Mouse (Mus musculus) liver, embryonic 14.5 days (tissue): Measurements from ENCODE around the gene Synj2. TPM values are rescaled to one million over a fixed set of nuclear protein-coding genes. Genes with fewer than 3 reads are reported as not detected.

ENCODE experiments used
- ATAC-seq: fragments of 200-750 bp; cut with Nextera tagmentation; 2 replicates; pipeline ENCODE4 v1.8.0; 2017; ENCODE audit warnings: moderate number of reproducible peaks, mild to moderate bottlenecking, moderate library complexity; ENCODE audit not compliant: insufficient read depth
- DNase-seq, 3 experiments: peaks; one replicate each; pipeline ENCODE4 v3.0.0-alpha.2; 2012 to 2013; ENCODE audit warnings: low read depth in 3 of 3, low spot score in 3 of 3
- H3K27ac ChIP-seq: fragments of 300-500 bp; sonication (generic); 2 replicates; pipeline ENCODE4 v1.5.1; 2014; ENCODE audit warnings: moderate library complexity, mild to moderate bottlenecking, control low read depth, inconsistent platforms
- H3K27me3 ChIP-seq: fragments of 300-500 bp; sonication (generic); 2 replicates; pipeline ENCODE4 v1.6.1; 2014; ENCODE audit warnings: mild to moderate bottlenecking, low read length, moderate library complexity; ENCODE audit not compliant: control insufficient read depth, insufficient read depth
- H3K36me3 ChIP-seq: fragments of 300-500 bp; sonication (generic); replicated peaks from 2 replicates; pipeline ENCODE4 v1.6.1; 2014; ENCODE audit warnings: low read depth; ENCODE audit not compliant: control insufficient read depth, insufficient read depth
- H3K4me1 ChIP-seq, 2 experiments: fragments of 200-500 bp in 1 of 2; fragments of 300-500 bp in 1 of 2; sonication (generic) in 1 of 2; replicated peaks; 2 replicates each; pipeline ENCODE4 v1.6.1; 2012 to 2014; ENCODE audit warnings: antibody characterized with exemption in 1 of 2, inconsistent platforms in 1 of 2, low read length in 1 of 2; ENCODE audit not compliant: control insufficient read depth in 2 of 2, insufficient read depth in 2 of 2
- H3K4me2 ChIP-seq: fragments of 300-500 bp; sonication (generic); 2 replicates; pipeline ENCODE4 v1.6.1; 2014; ENCODE audit warnings: low read depth, mild to moderate bottlenecking, control low read depth, moderate library complexity
- H3K4me3 ChIP-seq, 2 experiments: fragments of 200-500 bp in 1 of 2; fragments of 300-500 bp in 1 of 2; sonication (generic) in 1 of 2; 2 replicates each; pipeline ENCODE4 v1.5.1; 2012 to 2014; ENCODE audit warnings: low read depth in 2 of 2, low read length in 2 of 2, mild to moderate bottlenecking in 2 of 2, control low read depth in 1 of 2, inconsistent platforms in 1 of 2, moderate library complexity in 1 of 2; ENCODE audit not compliant: insufficient read depth in 1 of 2
- H3K9ac ChIP-seq: fragments of 300-500 bp; sonication (generic); replicated peaks from 2 replicates; pipeline ENCODE4 v1.6.1; 2014; ENCODE audit warnings: mild to moderate bottlenecking, control low read depth, moderate library complexity
- H3K9me3 ChIP-seq: fragments of 300-500 bp; sonication (generic); 2 replicates; pipeline ENCODE4 v1.6.1; 2016; ENCODE audit warnings: low read length, mixed read lengths; ENCODE audit not compliant: control insufficient read depth
- CTCF ChIP-seq: IDR thresholded peaks from 2 replicates; pipeline ENCODE4 v1.5.1; 2016; ENCODE audit warnings: antibody characterized with exemption, low read depth, control low read depth
- EP300 ChIP-seq: IDR thresholded peaks from 2 replicates; pipeline ENCODE4 v1.6.1; 2016; ENCODE audit warnings: antibody characterized with exemption, low read depth
- WGBS: fragments of 180-500 bp; shearing (Covaris S2); extraction: QIAGEN DNeasy Blood & Tissue Kit; methylation state at CpG from one replicate; pipeline ENCODE4 v1.1.7; 2014; ENCODE audit not compliant: insufficient replicate concordance; 5-methylcytosine and 5-hydroxymethylcytosine counted together
- polyA plus RNA-seq, 2 experiments: library from polyadenylated mRNA; depleted of rRNA in 1 of 2; stranded (reverse) in 1 of 2; unstranded in 1 of 2; fragments of >200 nt; fragmentation: Nextera tagmentation in 1 of 2; extraction: Ambion mirVana in 1 of 2; gene quantifications; 2 replicates each; pipeline versions ENCODE4 v1.2.1 to v1.2.3; 2012 to 2014

Synj2 gene
- polyA plus RNA-seq, 2 experiments: 1.6 to 1.9 TPM

GRCm38 (mm10) chr17:6063532-6063931 lies 122.5 kb downstream of the Synj2 start:
- DNase-seq (no peak), ATAC-seq (no peak)
- no peak for TF ChIP-seq CTCF
- TF ChIP-seq EP300: no peak
- Histone ChIP-seq H3K27me3 (no peaks in the 10 kb centered on the region), H3K9ac (no peak overlapping the region), H3K4me2 (no peak overlapping the region), H3K4me1 (no peaks in the 10 kb centered on the region), H3K27ac (no peak overlapping the region), H3K4me3 (no peak overlapping the region), H3K36me3 (no peaks in the 10 kb centered on the region), H3K9me3 (no peaks in the 10 kb centered on the region)
- WGBS: 56% methylated on average over 5 of the region's 5 CpGs

- Histone ChIP-seq H3K27me3 (no peaks in the 10 kb centered on the region), H3K36me3 (no peaks in the 10 kb centered on the region; the same call in 1 of the 2 replicates), H3K27ac (no peak overlapping the region), H3K4me1 (no peaks in the 10 kb centered on the region), H3K4me2 (no peak overlapping the region), H3K9me3 (no peaks in the 10 kb centered on the region), H3K4me3 (no peak overlapping the region), H3K9ac (no peak overlapping the region)
- 63% methylated on average over 2 of the region's 2 CpGs for WGBS
- TF ChIP-seq CTCF (no peak), EP300 (no peak)
- ATAC-seq: no peak
- no peak for DNase-seq
Observed at GRCm38 (mm10) chr17:6066021-6066420, 124.9 kb downstream of the Synj2 start.

- Histone ChIP-seq H3K27me3 (no peaks in the 10 kb centered on the region), H3K4me2 (no peak overlapping the region), H3K36me3 (no peaks in the 10 kb centered on the region; the same call in 1 of the 2 replicates), H3K9ac (no peak overlapping the region), H3K4me3 (no peak overlapping the region), H3K9me3 (no peaks in the 10 kb centered on the region), H3K4me1 (no peaks in the 10 kb centered on the region), H3K27ac (no peak overlapping the region)
- DNase-seq (no peak), ATAC-seq (no peak)
- TF ChIP-seq EP300: no peak
- no peak for TF ChIP-seq CTCF
- WGBS: 87% methylated on average over 7 of the region's 7 CpGs
Observed at GRCm38 (mm10) chr17:6067613-6068012, 126.5 kb downstream of the Synj2 start.

- DNase-seq: no peak
- TF ChIP-seq EP300: no peak
- no peak for TF ChIP-seq CTCF
- Histone ChIP-seq H3K27me3 (no peaks in the 10 kb centered on the region), H3K27ac (no peak overlapping the region), H3K36me3 (no peaks in the 10 kb centered on the region; the same call in 1 of the 2 replicates), H3K4me3 (no peak overlapping the region), H3K4me1 (no peaks in the 10 kb centered on the region), H3K9me3 (no peaks in the 10 kb centered on the region), H3K9ac (no peak overlapping the region), H3K4me2 (no peak overlapping the region)
- 75% methylated on average over 6 of the region's 6 CpGs for WGBS
- ATAC-seq: no peak
Observed at GRCm38 (mm10) chr17:6069866-6070265, 128.8 kb downstream of the Synj2 start.

- ATAC-seq: no peak
- Histone ChIP-seq H3K36me3 (no peaks in the 10 kb centered on the region; the same call in 1 of the 2 replicates), H3K27ac (no peak overlapping the region), H3K9me3 (no peaks in the 10 kb centered on the region), H3K27me3 (no peaks in the 10 kb centered on the region), H3K4me2 (no peak overlapping the region), H3K4me1 (peaks cover 0 to 3% of the 10 kb centered on the region in 2 experiments; a peak in 1 of 4 replicates), H3K9ac (no peak overlapping the region), H3K4me3 (no peak overlapping the region)
- 70% methylated on average over 7 of the region's 7 CpGs for WGBS
- TF ChIP-seq CTCF (no peak), EP300 (no peak)
- DNase-seq: no peak
Observed at GRCm38 (mm10) chr17:6073405-6073804, 132.3 kb downstream of the Synj2 start.
